Mouse (Mus musculus) CD4-positive, CD25-positive, alpha-beta regulatory T cell, adult 2 months (primary cell): ENCODE measurements around the gene Ikzf1.

Experiments
- DNase-seq: peaks from one replicate; pipeline ENCODE4 v3.0.0-alpha.2; 2012; ENCODE audit warnings: low read depth, low spot score

The Ikzf1 gene

GRCm38 (mm10) chr11:11684930-11685852, at the start of gene Ikzf1:
Gene Ikzf1, plus strand, starts transcription at chr11:11685003.
- peak; percentile 65 for DNase-seq

GRCm38 (mm10) chr11:11644303-11644702, 40.5 kb upstream of the Ikzf1 start:
- no peak for DNase-seq

DNA sequence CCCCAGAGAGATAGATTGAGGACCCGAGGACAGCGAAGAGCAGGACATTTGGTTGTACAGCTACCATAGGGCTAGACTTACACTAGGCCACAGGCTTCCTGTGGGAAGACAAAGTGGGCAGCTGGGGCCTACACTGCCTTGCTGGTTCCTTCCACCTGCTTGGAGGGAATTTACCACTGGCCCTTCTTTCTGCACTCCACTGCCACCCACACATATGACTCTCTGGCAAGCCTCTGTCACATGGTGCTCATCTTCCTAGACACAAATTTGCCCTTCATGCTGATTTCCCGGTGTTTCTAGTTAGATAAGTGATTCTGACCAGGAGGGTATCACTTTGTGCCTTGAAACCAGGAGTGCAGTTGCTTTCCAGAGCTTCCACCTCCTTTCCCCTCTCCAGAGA, 28.4 kb upstream of the Ikzf1 start:
- peak; percentile 45 for DNase-seq

DNA sequence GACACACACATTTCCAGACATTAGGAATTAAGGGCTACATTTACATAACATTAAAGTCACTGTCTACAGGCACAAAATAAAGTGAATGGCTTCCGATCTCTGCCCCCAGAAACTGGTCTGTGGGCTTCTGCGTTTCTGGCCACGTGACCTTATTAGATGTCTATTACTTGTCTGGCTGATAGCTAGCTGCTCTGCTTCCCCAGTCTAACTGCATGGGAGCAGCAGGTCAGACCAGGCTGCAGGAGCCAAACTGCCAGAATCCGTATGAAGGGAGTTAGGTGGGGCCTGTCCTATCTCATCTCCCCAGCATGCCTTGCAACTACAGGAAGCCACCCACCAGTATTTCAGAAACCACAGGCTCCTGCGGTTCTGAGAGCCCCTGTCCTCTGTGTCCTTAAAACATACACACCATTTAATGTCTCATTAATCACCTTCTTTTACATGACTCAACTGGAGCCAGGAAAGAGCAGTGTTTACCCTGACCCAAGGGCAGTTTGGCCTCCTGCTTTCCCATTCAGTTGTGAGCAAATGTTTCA, 27.7 kb upstream of the Ikzf1 start:
- peak; percentile 74 for DNase-seq

- DNase-seq = no peak
These were observed 27.2 kb upstream of the Ikzf1 start for GRCm38 (mm10) chr11:11657634-11658033.

DNA sequence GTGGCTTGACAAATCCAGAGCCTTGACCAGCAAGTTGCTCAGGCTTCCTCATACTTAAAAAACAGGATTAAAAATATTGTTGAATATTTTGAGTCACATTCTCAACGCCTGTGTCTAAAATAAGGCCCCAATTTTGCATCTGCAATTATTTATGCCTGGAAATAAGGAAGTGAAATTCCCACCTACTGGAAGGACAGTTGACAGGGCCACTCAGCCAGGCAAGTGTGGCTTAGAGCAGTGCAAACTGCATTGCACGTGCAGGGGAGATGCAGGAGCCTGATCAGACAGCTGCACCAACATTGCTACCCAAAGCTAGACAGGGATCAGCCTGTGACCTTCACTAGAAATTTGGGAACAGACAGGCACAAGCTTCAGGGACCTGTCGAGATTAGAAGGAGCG, 26.0 kb upstream of the Ikzf1 start:
- no peak for DNase-seq

DNA sequence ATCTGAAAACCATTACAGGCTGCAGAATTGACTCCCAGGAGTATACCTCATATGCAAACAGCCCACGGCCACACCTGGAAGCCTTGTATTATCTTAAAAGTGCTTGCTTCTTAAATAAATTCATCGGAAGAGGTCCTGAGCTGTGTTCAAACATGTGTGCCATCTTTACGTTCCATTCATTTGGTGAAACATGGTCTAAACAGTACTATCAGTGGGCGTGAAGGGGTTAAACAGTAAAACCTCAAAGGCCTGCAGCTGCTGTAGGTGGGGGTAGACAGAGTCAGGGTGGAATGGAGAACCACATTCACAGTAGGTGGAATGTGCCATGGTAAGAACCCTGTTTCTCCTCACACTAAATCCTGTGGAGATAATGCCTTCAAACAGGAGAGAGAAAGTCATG, 24.2 kb upstream of the Ikzf1 start:
- DNase-seq = no peak

DNA sequence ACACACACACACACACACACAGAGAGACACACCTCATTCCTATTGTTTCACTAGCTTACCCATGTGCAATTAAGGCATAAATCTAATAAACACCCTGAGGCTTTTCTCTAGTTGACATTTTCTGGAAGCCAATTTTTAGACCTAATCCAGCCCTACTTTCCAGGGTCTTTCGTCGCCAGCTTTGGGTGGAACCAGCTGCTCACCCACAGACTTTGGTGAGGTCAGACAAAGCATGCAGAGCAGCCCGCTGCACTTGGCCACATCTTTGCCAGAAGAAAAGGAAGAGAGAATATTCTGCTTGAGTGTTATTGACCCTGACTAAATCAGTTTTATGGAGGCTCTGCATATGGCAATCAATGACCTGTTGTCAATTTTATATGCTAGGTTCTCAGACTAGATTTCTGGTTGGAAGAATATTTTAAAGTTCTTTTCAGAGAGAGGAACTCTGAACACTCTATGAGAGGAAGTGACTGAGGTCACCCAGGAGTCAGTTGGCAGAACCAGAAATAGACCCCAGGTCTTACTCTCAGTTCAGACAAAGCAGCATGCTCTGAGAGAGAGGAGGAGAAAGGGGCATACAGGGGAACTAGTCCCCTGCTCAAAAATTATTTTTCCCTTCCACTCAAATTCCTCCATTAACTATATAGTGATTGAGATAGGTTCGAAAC, 17.4 kb upstream of the Ikzf1 start:
- DNase-seq = peak; percentile 25

DNA sequence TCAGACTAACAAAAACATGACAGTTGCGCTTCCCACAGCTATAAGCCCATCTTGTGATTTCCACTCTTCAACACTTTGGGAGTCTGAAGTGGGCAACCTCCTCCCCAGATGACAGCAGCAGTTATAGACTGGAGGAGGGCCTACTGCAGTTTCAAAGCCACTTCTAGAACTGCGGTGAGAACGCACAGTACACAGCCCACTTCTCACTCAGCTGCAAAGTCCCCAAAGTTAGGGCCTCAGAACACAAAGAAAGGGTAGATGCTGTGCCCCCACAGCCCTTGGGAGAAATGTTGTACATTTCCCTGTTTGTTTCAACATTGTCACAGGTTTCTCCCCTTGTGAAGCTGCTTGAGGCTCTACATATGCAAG, 16.9 kb upstream of the Ikzf1 start:
- DNase-seq = peak; percentile 17

DNA sequence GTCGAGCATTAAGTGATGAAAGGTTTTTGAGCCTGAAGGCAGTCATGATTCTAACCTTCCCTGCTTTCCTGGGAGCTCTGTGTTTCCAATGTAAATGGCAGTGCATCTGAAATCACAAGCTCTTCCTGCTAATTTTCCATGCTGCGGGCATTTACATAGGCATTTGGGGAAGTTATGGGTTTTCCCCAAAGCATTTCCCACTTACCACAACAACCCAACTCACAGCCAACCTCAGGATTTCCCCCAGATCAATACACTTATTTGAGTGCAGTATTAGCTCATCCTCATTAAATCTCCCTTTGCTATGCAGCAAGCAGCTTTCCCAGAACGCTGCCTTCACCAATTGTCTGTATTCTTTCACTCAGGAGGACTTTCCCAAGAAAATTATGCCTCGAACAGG, 11.8 kb upstream of the Ikzf1 start:
- no peak for DNase-seq

- no peak for DNase-seq
These were observed 9.7 kb upstream of the Ikzf1 start for GRCm38 (mm10) chr11:11675063-11675462.

GRCm38 (mm10) chr11:11676068-11676741, 8.6 kb upstream of the Ikzf1 start:
- no peak for DNase-seq

DNA sequence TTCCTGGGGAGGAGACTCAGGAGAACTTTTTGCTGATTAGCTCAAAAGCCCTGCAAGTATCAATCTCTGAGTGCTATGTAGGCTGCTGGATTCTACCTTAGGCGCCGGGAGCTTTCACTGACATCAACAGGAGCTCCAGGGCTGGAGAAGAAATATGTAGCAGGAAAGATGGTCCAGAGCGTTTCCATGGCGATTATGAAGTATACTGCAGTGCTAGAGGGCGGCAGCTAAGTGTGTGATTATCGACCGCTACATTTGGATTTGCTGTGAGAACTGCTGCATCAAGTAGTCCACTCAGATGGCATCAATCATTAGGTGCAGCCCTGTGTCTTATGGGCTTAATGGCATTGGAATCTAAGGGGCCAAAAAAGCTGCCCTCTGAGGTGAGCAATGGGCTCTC, 7.6 kb upstream of the Ikzf1 start:
- no peak for DNase-seq

GRCm38 (mm10) chr11:11678972-11679371, 5.8 kb upstream of the Ikzf1 start:
- DNase-seq = peak; percentile 66

GRCm38 (mm10) chr11:11684056-11684929, 510 bp upstream of the Ikzf1 start:
- no peak for DNase-seq

DNA sequence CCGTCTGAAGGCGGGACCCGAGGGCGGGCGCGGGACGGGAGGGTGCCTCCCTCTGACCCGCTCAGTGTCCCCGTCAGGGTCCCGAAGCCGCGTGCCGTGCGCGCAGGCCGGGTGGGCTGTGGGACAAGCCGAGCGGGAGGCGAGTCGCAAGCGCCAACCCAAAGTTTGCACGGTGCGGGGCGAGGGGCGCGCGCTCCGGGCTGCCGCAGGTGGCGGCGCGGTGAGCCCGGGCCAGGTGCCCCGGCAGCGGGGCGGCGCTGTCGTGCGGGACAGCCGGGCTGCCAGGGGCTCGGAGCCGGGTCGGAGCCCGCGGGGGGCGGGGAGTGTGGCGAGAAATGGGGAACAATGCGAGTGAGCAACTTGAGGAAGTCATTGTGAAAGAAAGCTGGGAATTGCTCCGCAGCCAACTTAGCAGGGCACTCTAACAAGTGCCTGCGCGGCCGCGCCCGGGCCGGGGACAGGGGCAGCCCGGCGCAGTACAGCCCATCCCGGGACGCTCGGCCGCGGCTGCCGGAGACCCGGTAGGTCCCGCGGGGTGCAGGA, 1.1 kb downstream of the Ikzf1 start:
- DNase-seq = peak; percentile 80

GRCm38 (mm10) chr11:11686569-11687051, 1.8 kb downstream of the Ikzf1 start:
- DNase-seq = peak; percentile 57

DNA sequence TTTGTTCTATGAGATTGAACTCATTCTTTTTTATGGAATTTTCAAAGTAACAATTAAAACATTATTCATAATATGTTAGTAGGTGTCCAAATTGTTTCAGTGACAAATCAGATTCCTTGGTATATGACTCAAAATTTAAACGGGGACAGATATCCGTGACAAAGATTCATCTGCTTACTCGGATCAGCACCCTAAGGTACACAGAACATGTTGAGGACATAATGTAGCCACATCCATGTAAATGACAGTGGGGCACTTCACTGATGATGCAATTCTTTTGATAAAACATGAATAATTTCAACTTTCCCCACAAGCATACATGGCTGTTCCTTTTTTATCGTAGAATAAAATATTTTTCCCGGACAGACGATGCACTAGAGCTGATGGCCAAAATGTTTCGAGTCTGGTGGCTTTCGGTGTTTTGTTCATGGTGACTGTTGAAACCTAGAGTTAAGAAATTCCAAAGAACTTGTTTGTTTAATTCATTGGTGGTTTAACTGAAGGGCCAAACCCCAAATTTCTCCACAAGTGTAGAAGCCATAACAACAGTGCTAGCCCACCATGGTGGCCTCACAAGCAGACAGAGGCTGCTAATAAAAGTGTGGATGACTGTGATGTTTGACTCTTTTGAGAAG, 2.9 kb downstream of the Ikzf1 start:
- DNase-seq = peak; percentile 39

DNA sequence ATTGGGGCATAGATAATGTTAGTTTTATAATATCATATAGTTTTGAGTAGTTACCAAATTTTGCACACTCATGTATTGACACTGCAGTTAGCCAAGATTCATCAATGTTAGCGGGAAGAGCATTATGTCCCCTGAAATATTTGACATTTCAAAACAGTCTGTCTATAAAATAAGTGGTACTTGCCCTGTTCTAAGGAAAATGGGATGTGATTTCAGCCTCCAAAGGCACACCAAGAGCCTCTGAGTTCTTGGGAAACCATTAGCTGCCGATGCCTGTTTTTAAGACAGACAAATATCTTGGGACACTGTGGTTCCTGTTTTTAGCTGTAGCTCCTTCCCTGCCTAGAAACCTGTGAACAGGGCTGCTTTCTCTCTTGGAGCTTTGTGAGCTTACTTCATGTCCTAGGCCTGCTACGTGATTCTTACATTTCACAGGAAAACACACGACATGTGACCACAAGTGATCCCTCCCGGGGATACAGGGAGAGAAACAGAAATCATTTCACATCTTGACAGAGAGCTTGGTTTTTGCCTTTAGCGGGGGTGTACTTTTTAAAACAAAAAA, 4.0 kb downstream of the Ikzf1 start:
- DNase-seq = peak; percentile 27

GRCm38 (mm10) chr11:11689701-11690058, 4.9 kb downstream of the Ikzf1 start:
- no peak for DNase-seq
